Mouse (Mus musculus) heart, embryonic 12.5 days (tissue): ENCODE measurements around the gene Itgb8. TPM values are rescaled to one million over a fixed set of nuclear protein-coding genes. Genes with fewer than 3 reads are reported as not detected.

Experiments
- ATAC-seq: fragments of 200-750 bp; cut with Nextera tagmentation; 2 replicates; pipeline ENCODE4 v1.8.0; 2017; ENCODE audit warnings: moderate TSS enrichment, moderate library complexity; ENCODE audit not compliant: insufficient number of reproducible peaks, low FRiP score
- H3K27ac ChIP-seq: fragments of 300-500 bp; sonication (generic); 2 replicates; pipeline ENCODE4 v1.5.1; 2016; ENCODE audit warnings: mild to moderate bottlenecking, moderate library complexity; ENCODE audit not compliant: poor library complexity, severe bottlenecking
- H3K27me3 ChIP-seq: fragments of 300-500 bp; sonication (generic); replicated peaks from 2 replicates; pipeline ENCODE4 v1.6.1; 2016; ENCODE audit warnings: mild to moderate bottlenecking, moderate library complexity
- H3K36me3 ChIP-seq: fragments of 300-500 bp; sonication (generic); 2 replicates; pipeline ENCODE4 v1.6.1; 2016; ENCODE audit warnings: mild to moderate bottlenecking, moderate library complexity
- H3K4me1 ChIP-seq: fragments of 300-500 bp; sonication (generic); replicated peaks from 2 replicates; pipeline ENCODE4 v1.6.1; 2016; ENCODE audit warnings: mild to moderate bottlenecking
- H3K4me2 ChIP-seq: fragments of 300-500 bp; sonication (generic); 2 replicates; pipeline ENCODE4 v1.6.1; 2016; ENCODE audit warnings: mild to moderate bottlenecking, moderate library complexity
- H3K4me3 ChIP-seq: fragments of 300-500 bp; sonication (generic); 2 replicates; pipeline ENCODE4 v1.5.1; 2016; ENCODE audit warnings: mild to moderate bottlenecking
- H3K9ac ChIP-seq: fragments of 300-500 bp; sonication (generic); 2 replicates; pipeline ENCODE4 v1.6.1; 2016; ENCODE audit warnings: mild to moderate bottlenecking, moderate library complexity
- H3K9me3 ChIP-seq: fragments of 300-500 bp; sonication (generic); replicated peaks from 2 replicates; pipeline ENCODE4 v1.6.1; 2016; ENCODE audit warnings: mild to moderate bottlenecking, moderate library complexity
- WGBS: fragments of 180-500 bp; shearing (Covaris S2); methylation state at CpG from one replicate; pipeline ENCODE4 v1.1.7; 2016; 5-methylcytosine and 5-hydroxymethylcytosine counted together
- polyA plus RNA-seq: library from polyadenylated mRNA; unstranded; fragments of >200 nt; fragmentation: Nextera tagmentation; extraction: Ambion mirVana; gene quantifications from 2 replicates; pipeline ENCODE4 v1.2.1, GENCODE M21; 2016

Itgb8 gene
- polyA plus RNA-seq, 1 experiment from 2014 or later: 5.9 TPM

- Histone ChIP-seq H3K27me3 (no peaks in the 10 kb centered on the region), H3K36me3 (no peaks in the 10 kb centered on the region), H3K4me2 (no peak overlapping the region), H3K9me3 (no peaks in the 10 kb centered on the region), H3K4me3 (no peak overlapping the region), H3K9ac (no peak overlapping the region), H3K27ac (no peak overlapping the region), H3K4me1 (no peaks in the 10 kb centered on the region)
- no peak for ATAC-seq
- 85% methylated on average over 3 of the region's 3 CpGs for WGBS
Observed at GRCm38 (mm10) chr12:119147753-119148152, 90.8 kb downstream of the Itgb8 start.

- H3K36me3 ChIP-seq: no peaks in the 10 kb centered on the region
- no peak for ATAC-seq
- H3K4me3 ChIP-seq: no peak overlapping the region
- no peak overlapping the region for H3K27ac ChIP-seq
- H3K9me3 ChIP-seq: no peaks in the 10 kb centered on the region
- no peaks in the 10 kb centered on the region for H3K4me1 ChIP-seq
- no peak overlapping the region for H3K9ac ChIP-seq
- H3K27me3 ChIP-seq: no peaks in the 10 kb centered on the region
- 91% methylated on average over 1 of the region's 1 CpGs for WGBS
- no peak overlapping the region for H3K4me2 ChIP-seq
Observed at GRCm38 (mm10) chr12:119146031-119146430, 92.6 kb downstream of the Itgb8 start.

DNA sequence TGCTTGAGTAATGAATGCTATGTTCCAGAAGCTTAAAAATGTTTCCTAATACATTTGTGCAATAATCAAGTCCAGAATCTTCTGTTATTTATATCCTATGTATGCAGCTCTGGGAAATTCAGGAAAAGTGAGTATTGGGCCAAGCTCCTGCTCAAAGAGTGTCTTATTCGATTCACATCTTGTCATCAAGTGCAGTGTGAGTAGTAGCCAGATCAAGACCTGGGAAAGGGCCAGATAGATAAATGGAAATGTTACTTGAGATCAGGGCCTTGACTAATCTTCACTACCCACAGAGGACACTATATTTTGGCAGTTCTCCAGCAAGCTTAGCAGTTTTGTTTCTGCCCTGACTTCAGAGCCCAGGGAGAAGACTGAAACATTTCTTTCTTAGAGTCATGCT, 100.7 kb downstream of the Itgb8 start:
- no peak overlapping the region for H3K27ac ChIP-seq
- no peak overlapping the region for H3K9ac ChIP-seq
- H3K36me3 ChIP-seq: no peaks in the 10 kb centered on the region
- no peak overlapping the region for H3K4me2 ChIP-seq
- H3K4me3 ChIP-seq: no peak overlapping the region
- H3K27me3 ChIP-seq: no peaks in the 10 kb centered on the region
- 0 out of 2 replicates have a peak, but pooled peaks cover 5% of the 10 kb centered on the region for H3K4me1 ChIP-seq
- no peak for ATAC-seq
- WGBS: 7% methylated on average over 1 of the region's 1 CpGs
- no peaks in the 10 kb centered on the region for H3K9me3 ChIP-seq

DNA sequence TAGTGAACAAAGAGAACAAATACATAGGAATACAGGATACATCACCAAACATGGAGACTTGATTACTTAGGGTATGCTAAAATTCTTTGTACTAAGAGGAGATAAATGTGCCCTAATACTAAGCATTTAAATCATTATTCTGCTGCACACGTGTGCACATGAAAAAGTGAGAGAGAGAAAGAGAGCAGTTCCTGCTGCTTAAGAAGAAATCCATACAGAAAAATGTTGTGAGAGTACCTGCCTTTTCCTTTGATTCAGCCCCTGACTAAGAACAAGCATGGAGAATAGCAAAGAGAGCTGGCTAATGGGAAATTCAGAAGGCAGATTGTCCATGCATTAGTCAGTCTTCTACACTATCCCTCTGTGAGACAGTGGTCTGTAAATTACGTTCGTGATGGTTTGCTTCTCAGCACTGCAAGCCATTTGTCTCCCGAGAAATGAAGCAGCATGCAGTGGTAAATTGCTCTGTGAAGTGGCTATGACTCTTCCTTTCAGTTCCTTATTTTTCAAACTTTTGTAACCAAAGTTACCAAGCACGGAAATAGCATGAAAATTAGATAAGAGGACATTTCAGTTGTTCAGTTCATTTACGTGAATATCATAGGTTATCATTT, 125.0 kb downstream of the Itgb8 start:
- ATAC-seq: no peak
- no peaks in the 10 kb centered on the region for H3K27me3 ChIP-seq
- no peak overlapping the region for H3K4me2 ChIP-seq
- WGBS: 59% methylated on average over 6 of the region's 6 CpGs
- H3K4me3 ChIP-seq: no peak overlapping the region
- H3K9ac ChIP-seq: no peak overlapping the region
- H3K4me1 ChIP-seq: 0 out of 2 replicates have a peak, but pooled peaks cover 5% of the 10 kb centered on the region
- no peak overlapping the region for H3K27ac ChIP-seq
- no peaks in the 10 kb centered on the region for H3K36me3 ChIP-seq
- H3K9me3 ChIP-seq: no peaks in the 10 kb centered on the region

DNA sequence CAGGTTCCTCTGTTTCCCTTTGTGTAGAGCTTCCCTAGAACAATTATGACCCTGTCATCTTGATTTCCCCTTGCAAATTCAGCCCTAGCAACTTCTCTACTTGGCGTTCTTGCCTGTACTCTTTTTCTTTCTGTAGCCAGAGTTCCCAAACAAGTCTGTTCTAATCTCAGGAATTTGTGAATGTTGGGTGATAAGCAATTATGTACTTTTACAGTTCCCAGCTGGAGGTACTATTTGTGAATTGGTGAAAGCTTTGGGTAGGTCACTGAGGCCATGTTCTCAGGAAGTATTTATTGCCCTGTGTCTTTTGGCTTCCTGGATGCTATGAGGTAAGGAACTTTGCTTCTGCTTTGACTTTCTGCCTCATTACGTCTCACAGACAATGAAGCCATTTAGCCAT, 128.5 kb downstream of the Itgb8 start:
- H3K4me2 ChIP-seq: no peak overlapping the region
- no peaks in the 10 kb centered on the region for H3K27me3 ChIP-seq
- no peak overlapping the region for H3K9ac ChIP-seq
- H3K36me3 ChIP-seq: no peaks in the 10 kb centered on the region
- no peaks in the 10 kb centered on the region for H3K9me3 ChIP-seq
- no peak for ATAC-seq
- H3K4me1 ChIP-seq: 0 out of 2 replicates have a peak, but pooled peaks cover 5% of the 10 kb centered on the region
- H3K4me3 ChIP-seq: no peak overlapping the region
- H3K27ac ChIP-seq: peak overlapping the region; percentile 6; the same call in 1 of the 2 replicates
- 23% methylated on average over 2 of the region's 2 CpGs for WGBS

Other genes with a start within 250 kb of the Itgb8 start
- 0.08 and 0.09 TPM in 2 replicates for gene Macc1, start 75.5 kb upstream of the Itgb8 start, polyA plus RNA-seq